Mouse (Mus musculus): Measurements from ENCODE around the gene Zbtb16.

The Zbtb16 gene

DNA sequence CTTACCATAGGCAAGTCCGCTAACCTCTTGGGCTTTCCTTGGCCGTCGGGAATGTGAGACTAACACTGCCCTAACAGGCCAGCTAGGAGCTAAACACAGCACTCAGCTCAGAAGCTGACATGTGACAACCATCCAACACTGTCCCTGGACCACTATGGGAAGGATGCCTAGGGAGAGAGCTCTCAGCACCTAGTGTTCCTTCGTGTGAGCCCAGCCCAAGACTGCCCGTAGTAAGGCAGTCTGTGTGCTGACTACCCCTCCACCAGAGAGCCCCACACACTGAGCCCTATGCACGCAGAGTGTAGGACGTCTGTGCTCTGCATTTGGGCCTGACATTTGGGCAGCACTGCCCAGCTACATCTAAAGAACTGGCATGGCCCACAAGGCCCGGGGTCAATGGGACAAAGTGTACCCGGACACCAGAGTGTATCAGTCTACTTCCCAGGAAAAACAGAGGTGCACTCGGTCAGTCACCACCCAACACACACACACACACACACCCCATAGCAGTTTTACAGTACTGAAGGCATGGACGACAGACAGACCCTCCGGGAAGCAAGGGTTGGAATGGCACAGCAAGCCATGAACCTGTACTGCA, 11.4 kb downstream of the Zbtb16 start:
- DNase-seq = no peak

DNA sequence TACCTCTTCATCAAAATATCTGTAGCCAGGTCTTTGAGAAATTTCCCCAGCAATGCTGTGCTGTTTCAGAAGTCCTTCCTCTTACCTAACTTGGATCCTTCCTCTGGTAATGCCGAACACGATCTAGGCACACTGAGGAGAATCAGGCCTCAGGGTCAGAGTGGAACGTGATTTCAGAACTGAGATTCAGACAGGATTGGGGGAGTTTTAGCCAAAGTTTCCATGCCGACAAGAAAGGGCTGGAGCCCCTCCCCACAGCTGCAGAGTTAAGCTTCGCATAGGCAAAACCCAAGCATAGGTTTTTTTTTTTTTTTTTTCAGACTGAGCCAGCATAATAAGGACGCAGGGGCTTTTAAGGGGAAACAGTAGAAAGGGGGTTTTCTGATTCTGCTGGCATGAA, 12.2 kb downstream of the Zbtb16 start:
- DNase-seq = no peak

- DNase-seq = no peak
Observed at GRCm38 (mm10) chr9:48823319-48823705, 12.7 kb downstream of the Zbtb16 start.

GRCm38 (mm10) chr9:48822586-48823318, 13.3 kb downstream of the Zbtb16 start:
- DNase-seq = no peak

DNA sequence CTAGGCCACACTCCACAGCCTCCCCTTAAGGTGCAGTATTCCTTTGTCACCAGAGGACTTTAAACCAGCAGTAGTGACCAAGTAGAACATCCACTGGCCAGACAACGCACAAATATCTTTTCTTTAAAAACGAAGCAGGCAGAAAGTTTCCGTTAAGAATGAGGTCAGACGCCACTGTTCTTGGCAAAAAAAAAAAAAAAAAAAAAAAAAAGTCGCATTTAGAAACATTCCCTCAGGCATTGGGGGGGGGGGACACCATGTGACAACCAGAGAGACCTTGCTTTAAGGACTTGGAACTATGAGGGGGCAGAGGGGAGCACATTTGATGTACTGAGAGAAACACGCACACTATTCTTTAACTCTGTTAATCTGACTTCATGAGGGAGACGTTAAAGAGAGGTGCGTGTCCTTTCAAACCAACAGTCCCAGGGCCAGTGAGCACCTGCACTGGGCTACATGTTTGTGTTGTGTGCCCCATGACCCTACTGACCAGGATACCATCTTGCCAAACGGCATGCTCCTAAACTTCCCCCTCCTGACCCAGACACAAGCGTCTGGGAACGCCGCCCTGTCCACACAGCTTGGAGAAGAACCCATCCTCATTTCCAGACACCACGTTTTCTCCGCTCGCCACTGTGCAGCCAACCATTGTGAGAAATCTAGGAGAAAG, 14.0 kb downstream of the Zbtb16 start:
- no peak for DNase-seq

- no peak for DNase-seq
Observed at GRCm38 (mm10) chr9:48821431-48821830, 14.6 kb downstream of the Zbtb16 start.

DNA sequence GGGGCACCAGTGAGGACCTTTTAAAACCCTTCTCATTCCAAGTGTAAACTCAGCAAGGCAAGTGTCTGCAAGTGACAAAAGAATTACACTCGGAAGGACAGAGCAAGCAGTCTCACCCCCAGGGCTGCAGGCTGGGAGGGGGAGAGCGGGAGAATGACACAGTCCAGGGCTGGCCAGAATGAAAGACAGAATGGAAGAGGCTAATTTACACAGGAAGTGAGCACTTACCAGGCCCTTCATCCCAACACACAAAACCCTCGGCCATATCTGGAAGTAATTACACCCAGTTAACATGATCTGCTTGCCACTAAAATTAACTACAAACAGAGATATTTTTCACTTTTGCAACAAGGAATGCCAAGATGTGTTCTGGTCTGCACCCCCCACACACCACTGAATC, 15.2 kb downstream of the Zbtb16 start:
- no peak for DNase-seq

GRCm38 (mm10) chr9:48819695-48820094, 16.3 kb downstream of the Zbtb16 start:
- no peak for DNase-seq

DNA sequence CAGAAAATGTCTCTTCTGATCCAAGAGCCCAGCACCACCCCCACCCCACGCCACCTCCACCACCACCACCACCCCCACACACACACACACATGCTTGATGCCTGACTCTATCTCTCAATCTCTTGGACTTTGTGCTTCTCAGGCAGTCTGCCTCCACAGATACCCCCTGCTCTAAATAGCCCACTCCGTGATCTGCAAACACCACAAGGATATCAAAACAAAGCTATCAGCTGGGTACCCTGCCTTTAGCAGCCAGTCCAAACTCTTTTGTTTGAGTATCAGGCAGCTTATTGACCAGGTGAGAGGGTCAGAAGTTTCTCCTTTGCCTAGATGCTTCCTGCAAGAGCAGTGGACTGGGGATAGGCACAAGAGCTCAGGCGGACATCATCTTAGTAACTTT, 16.9 kb downstream of the Zbtb16 start:
- DNase-seq = no peak

DNA sequence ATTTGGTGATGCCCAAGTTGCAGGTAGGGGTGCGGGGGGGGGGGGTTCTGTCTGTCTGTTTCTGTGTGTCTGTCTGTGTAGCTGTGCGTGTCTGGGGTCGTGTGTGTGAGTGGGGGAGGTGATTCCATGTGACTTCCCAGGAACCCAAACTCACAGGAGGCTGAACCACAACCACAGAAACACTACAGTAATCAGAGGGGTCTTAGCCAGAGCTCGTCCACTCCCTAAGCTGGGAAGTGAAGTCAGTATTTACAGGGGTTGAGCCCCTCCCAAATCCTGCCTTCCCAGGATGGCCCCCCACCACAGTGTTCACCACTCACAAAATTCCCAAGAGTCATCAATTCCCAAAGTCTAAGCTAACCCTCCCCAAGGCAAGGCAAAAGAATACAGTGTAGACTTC, 18.1 kb downstream of the Zbtb16 start:
- DNase-seq = no peak

DNA sequence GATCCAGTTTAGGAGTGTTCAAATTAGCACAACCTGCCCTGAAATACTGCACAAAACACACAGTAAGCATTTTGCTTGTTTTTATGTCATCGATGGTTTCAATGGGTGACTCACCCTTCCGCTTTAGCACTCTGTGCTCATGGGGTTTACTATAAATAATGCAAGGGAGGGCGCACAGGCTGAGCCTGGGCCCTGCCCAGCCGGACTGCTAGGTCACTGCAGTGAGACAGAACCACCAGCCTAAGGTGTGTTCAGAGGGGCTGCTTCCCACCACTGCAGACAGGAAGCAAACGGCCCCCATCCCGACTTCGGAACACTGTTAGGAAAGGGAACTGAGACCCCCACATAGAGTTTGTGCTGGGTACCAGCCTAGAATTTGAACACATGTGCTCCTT, 18.6 kb downstream of the Zbtb16 start:
- no peak for DNase-seq

- no peak for DNase-seq
Observed at GRCm38 (mm10) chr9:48816678-48817398, 19.2 kb downstream of the Zbtb16 start.

GRCm38 (mm10) chr9:48816157-48816556, 19.9 kb downstream of the Zbtb16 start:
- DNase-seq = no peak

- no peak for DNase-seq
Observed at GRCm38 (mm10) chr9:48814881-48815495, 21.0 kb downstream of the Zbtb16 start.

DNA sequence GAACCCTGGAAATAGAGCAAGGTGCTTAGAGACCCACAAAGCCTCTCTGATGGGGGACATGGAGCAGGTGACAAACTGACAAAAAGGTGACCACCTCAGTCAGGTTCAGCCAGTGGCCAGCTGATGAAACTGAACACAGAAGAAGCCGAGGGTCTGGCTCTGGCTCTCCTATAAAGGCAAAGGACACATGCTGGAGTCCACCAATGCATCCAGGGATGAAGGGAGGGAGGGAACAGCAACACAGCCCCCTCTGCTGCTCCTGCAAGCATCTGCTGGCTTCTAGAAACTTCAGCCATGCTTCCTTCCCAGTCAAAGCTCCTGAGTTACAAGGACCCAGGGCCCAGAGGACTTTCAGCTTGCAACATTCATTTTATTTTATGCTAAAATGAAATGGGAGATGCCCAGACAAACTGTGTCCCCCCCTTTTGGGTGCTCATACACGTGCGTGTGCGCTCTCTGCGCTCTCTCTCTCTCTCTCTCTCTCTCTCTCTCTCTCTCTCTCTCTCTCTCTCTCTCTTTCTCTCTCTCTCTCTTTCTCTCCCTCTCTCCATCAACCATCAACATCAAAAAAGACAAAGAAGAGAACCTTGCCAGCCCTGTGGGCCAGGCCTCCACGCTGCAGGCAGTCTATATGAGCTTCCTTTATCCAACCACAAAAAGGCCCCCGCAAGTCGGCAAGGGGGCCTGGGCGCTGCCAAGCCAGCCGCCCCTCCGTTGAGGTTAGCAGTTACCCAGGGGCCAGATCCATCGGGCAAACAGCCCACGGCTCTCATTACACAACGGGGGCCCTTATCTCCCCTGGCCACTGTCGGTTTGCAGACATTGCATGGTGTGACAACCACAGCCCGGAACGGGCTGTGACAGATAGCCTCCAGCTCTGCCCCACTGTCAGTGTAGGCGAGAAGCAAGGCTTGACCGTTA, 21.8 kb downstream of the Zbtb16 start:
- DNase-seq = no peak

- no peak for DNase-seq
Observed at GRCm38 (mm10) chr9:48812352-48812751, 23.7 kb downstream of the Zbtb16 start.

DNA sequence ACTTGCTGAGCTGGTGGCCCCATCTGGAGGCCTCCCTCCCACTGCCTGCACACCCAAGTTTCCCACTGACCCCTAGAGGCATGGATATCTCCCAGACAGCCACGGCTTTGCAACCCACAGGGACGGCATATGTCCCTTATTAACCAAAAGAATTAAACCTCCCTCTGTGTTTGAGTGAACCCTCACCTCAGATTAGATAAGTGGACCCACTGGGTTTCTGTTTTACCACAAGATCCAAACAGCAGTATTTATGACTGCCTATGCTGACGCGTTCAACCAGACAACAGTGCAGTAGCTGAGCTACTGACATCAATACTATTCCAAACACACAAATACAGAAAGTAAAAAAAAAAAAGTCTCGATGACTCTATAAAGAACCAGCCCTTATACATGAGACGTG, 29.4 kb downstream of the Zbtb16 start:
- no peak for DNase-seq

DNA sequence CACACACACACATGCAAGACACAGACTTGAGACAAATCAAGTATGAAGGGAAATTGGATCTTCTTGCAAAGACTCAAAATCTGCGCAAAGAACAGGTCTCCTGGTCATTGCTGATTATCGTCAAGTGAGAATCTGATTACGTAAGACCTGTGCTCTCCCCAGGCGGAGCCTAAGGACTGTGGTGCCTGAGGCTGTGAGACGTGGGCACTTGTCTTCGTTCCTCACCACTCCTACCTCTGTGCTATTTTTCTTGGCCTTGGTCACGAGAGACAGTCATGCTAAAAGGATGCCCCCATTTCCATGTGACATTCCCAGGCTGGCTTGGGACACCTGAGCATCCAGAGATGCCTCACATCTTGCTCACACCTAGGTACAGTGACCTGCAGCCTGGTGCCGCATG, 30.2 kb downstream of the Zbtb16 start:
- peak; percentile 57 for DNase-seq

GRCm38 (mm10) chr9:48804509-48804908, 31.5 kb downstream of the Zbtb16 start:
- no peak for DNase-seq

GRCm38 (mm10) chr9:48803460-48804240, 32.4 kb downstream of the Zbtb16 start:
- DNase-seq = peak; percentile 81

DNA sequence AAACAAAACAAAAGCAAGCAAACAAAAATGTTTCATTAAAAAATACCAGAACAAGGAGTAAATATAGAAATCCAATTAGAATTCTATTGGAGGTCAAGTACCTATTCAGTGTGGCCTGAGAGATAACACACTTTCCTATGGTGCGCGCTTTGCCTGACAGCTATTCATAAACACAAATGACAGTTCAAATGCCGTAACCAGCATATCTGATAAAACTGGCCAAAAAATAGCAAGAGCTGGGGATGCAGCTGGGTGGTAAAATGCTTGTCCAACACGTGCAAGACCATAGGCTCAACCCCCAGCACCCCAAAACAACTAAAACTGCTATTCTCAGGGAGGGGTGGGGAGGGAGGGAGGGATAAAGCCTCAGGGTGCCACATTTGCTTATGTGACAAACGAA, 33.6 kb downstream of the Zbtb16 start:
- DNase-seq = no peak

Measured in right cerebral cortex, adult 18-20 months (tissue).